Mouse (Mus musculus) adrenal gland (tissue): Measurements from ENCODE around the gene Hist1h2bb.
"Not testable (repeated sequence)": the region's sequence is repeated elsewhere in the genome, so short reads cannot be mapped to it uniquely, and the experiment has no call there.

Source experiments
- intact Hi-C: fragments of 180-260 bp; cut with DNase I; formaldehyde crosslinking; loops from one replicate; pipeline ENCODE4 v1.15.1; 2025

Gene Hist1h2bb

DNA sequence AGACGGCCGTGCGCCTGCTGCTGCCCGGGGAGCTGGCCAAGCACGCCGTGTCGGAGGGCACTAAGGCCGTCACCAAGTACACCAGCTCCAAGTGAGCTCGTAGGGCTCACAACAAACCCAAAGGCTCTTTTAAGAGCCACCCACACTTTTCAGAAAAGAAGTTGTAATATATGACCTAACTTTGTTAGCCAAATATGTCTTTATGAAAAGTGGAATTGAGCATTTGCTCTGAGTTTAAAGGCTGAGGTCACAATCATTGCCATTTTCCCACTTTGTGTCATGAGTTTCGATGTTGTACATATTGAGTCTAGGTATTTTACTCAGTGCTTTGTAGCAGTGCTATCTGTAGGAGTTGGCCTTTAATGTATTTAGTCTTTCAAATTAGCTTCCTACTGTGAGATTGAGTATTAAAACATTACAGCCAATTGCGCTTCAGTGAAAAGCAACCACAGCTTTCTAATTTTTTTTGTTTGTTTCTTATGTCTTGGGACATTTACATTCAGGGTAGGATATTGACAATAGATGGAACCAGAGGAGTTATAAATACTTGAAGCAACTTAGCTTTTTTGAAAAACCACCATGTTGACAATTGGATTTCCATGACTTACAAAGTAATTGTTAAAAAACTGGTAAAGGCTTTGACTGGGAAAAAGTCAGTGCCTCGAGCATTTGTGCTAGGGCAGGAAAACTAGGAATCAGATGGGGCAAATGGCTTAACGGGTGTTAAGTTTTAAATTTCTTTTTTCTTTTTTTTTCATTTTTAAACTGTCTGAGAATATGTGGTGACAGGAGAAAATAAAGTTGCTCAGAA is 752 bp downstream of the Hist1h2bb start:
- intact Hi-C loops: loop anchor here (5.0 to 10.0 kb wide), 2 partner anchors 322 to 1705 kb away; partner anchors contain the start of genes Abt1, Hist1h2ag, Hist1h2bj and Hist1h4i

DNA sequence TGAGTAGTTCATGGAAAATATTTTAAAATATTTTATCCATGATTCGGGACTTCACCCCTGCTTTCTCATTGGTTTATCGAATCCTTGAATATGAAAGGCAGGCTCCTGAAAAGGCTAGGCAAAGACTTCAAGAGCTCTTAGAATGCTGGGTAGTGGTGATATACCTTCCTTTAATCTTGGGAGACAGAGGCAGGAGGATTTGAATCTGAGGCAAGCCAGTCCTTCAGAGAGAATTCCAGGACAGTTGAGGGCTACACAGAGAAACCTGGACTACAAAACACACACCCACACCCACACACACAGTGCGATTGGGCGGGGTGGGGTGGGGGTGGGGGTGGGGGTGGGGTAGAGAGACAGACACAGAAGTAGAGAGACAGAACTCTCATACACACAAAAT is 1.4 kb downstream of the Hist1h2bb start:
- intact Hi-C loops: loop anchor here (5.0 to 10.0 kb wide), 2 partner anchors 323 to 1706 kb away; partner anchors contain the start of genes Abt1, Hist1h2ag, Hist1h2bj and Hist1h4i

DNA sequence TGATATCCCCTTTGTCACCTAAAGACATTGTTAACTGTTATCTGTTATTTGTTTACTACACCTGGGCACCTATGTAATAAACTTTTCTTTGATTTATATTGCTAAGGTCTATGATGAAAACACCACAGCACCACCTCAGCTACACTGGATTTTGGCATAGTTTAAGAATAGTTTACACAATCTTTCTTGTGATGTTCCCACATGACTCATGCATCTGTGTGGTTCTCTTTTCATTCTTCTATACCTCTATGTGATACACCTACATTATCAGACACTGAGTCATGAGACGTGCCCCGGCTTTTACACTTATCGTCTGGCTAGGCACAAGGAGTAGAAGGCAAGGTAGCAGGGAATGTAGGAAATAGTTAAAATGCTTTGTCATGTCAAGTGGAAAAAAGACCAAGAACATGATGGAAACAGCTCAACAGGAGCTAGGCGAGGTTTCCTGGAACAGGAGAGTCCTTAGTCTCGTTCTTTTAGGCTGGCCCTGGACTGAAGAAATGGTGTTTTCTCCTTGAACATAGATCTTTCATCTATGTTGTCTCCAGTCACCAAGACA is 3.1 kb downstream of the Hist1h2bb start:
- intact Hi-C loops: loop anchor here (5.0 to 10.0 kb wide), 2 partner anchors 325 to 1707 kb away; partner anchors contain the start of genes Abt1, Hist1h2ag, Hist1h2bj and Hist1h4i

DNA sequence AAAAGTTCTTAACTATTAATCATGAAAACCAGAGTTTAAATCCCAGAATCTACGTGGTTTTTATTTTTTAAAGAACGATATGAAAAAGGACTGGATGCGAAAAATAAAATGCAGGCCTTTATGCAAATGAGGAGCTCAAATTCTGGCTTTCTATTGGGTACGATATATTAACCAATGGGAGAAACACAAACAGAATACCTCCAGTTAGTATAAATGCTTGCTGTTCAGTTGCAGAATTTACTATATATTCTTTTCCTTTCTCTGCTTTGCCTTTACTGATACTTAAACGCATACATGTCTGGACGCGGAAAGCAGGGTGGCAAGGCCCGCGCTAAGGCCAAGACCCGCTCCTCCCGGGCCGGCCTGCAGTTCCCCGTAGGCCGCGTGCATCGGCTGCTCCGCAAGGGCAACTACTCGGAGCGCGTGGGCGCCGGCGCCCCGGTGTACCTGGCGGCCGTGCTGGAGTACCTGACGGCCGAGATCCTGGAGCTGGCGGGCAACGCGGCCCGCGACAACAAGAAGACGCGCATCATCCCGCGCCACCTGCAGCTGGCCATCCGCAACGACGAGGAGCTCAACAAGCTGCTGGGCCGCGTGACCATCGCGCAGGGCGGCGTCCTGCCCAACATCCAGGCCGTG is 4.4 kb downstream of the Hist1h2bb start, which contains the start of gene Hist1h2ab:
Hist1h2ab (plus strand) TSS at position 288 of the 639 bp plus-strand sequence.
- intact Hi-C loops: not testable (repeated sequence)

GRCm38 (mm10) chr13:23751478-23751956 is 5.0 kb downstream of the Hist1h2bb start:
- intact Hi-C loops: no loop called here

GRCm38 (mm10) chr13:23752067-23752741 is 5.7 kb downstream of the Hist1h2bb start, which contains the start of gene Hist1h3b:
TSS of gene Hist1h3b (plus strand) at chr13:23752267.
- intact Hi-C loops: not testable (repeated sequence)

GRCm38 (mm10) chr13:23752742-23753172 is 6.2 kb downstream of the Hist1h2bb start:
- intact Hi-C loops: no loop called here

- intact Hi-C loops: no loop called here
Measured at GRCm38 (mm10) chr13:23753314-23754078, 7.0 kb downstream of the Hist1h2bb start.

DNA sequence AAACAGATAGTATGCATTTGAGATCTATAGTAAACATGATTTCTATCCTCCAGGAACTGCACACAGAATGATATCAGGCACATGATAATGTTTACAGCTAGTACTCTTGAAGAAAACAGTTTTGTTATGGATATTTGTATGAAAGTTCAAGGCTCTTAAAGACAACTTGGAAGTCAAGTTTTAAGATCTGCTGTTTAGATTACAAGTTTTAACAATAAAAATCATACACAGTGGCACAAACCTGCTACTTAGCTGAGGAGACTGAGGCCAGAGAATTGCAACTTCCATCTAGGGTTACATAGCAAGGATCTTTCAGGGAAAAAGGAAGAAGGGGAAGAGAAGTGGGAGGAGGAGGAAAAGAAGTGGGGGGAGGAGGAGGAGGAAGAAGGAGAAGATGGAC is 8.5 kb downstream of the Hist1h2bb start:
- intact Hi-C loops: no loop called here

GRCm38 (mm10) chr13:23756790-23757189 is 10.3 kb downstream of the Hist1h2bb start, which contains the start of gene Hist1h4b:
TSS of gene Hist1h4b (plus strand) at chr13:23757013.
- intact Hi-C loops: no loop called here

- intact Hi-C loops: no loop called here
Measured at GRCm38 (mm10) chr13:23757211-23757773, 10.8 kb downstream of the Hist1h2bb start.

GRCm38 (mm10) chr13:23757921-23758320 is 11.4 kb downstream of the Hist1h2bb start:
- intact Hi-C loops: no loop called here

- intact Hi-C loops: no loop called here
Measured at GRCm38 (mm10) chr13:23759251-23759771, 12.8 kb downstream of the Hist1h2bb start.

- intact Hi-C loops: loop anchor here (5.0 kb wide), 1 partner anchor 178 kb away; the partner anchor contains the start of gene Hist1h4d
Measured at GRCm38 (mm10) chr13:23759916-23760239, 13.3 kb downstream of the Hist1h2bb start.

- intact Hi-C loops: loop anchor here (5.0 kb wide), 1 partner anchor 178 kb away; the partner anchor contains the start of gene Hist1h4d
Measured at GRCm38 (mm10) chr13:23760240-23760971, 13.9 kb downstream of the Hist1h2bb start.

DNA sequence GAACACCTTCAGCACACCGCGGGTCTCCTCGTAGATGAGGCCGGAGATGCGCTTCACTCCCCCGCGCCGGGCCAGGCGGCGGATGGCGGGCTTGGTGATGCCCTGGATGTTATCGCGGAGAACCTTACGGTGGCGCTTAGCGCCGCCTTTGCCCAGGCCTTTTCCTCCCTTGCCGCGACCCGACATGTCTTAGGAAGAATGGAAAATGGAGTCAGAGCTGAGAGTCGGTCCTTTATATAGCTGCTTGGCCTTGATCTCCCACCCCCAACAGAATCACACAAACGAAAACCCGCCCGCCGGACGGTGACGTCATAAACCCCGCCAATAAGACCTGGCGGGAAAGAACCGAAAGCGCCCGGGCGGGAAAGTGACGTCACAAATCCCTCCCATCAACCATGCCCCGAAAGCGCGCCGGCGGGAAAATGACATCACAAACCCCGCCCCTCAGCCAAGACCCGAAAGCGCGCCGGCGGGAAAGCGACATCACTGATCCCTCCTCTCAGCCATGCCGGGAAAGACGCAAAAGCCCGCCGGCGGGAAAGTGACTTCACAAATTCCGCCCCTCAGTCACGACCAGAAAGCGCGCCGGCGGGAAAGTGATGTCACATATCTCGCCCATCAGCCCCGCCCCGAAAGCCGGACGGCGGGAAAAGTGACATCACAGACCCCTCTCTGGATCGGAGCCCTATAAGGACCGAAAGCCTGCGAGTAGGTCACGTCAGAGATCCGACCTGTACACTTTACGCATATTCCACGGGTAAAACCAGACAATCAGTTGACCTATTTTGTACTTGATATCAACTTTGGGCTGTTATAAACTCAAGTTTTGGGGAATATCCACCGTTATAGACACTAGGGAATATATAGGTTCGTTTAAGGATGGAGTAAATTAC is 14.7 kb downstream of the Hist1h2bb start, which contains the start of gene Hist1h4a:
Hist1h4a (minus strand) TSS at position 259 of the 893 bp plus-strand sequence.
- intact Hi-C loops: loop anchor here (5.0 kb wide), 1 partner anchor 179 kb away; the partner anchor contains the start of gene Hist1h4d
